Mouse (Mus musculus): ENCODE measurements at regions not wholly inside any gene's neighbourhood (a gene's known extent, or its start where the extent isn't known, plus 50 kb on each side); places are given as distances from the start of the nearest gene placed in this dataset.

GRCm38 (mm10) chr5:84810844-84811243 lies 393.7 kb upstream of the Epha5 start:
- no peaks in the 10 kb centered on the region for H3K4me1 ChIP-seq (ENCODE audit: control insufficient read depth, insufficient read depth, low read length)
- H3K27ac ChIP-seq (ENCODE audit: insufficient read depth, low read length) = no peak overlapping the region
- TF ChIP-seq CTCF (IDR thresholded peaks at IDR 0.05; ENCODE audit: borderline replicate concordance, insufficient read depth, low read depth, low read length) = no peak
- TF ChIP-seq POLR2A (IDR thresholded peaks at IDR 0.05; ENCODE audit: borderline replicate concordance, insufficient read depth, low read length) = no peak
- no peak for DNase-seq
- H3K4me3 ChIP-seq (replicated peaks; ENCODE audit: insufficient read depth, low read depth, low read length) = no peak overlapping the region
- no peaks in the 10 kb centered on the region for H3K27me3 ChIP-seq (ENCODE audit: control insufficient read depth, insufficient read depth, low read length)
- WGBS = 78% methylated on average over 3 of the region's 3 CpGs

- no peaks in the 10 kb centered on the region for H3K27me3 ChIP-seq (ENCODE audit: control insufficient read depth, insufficient read depth, low read length)
- no peaks in the 10 kb centered on the region for H3K4me1 ChIP-seq (ENCODE audit: control insufficient read depth, insufficient read depth, low read length)
- TF ChIP-seq CTCF (IDR thresholded peaks at IDR 0.05; ENCODE audit: borderline replicate concordance, insufficient read depth, low read depth, low read length) = no peak
- TF ChIP-seq POLR2A (IDR thresholded peaks at IDR 0.05; ENCODE audit: borderline replicate concordance, insufficient read depth, low read length) = no peak
- 12% methylated on average over 1 of the region's 1 CpGs for WGBS
- no peak overlapping the region for H3K4me3 ChIP-seq (replicated peaks; ENCODE audit: insufficient read depth, low read depth, low read length)
- H3K27ac ChIP-seq (ENCODE audit: insufficient read depth, low read length) = no peak overlapping the region
- no peak for DNase-seq
These were observed 345.4 kb upstream of the Epha5 start for GRCm38 (mm10) chr5:84762618-84763017.

GRCm38 (mm10) chr5:84752053-84752452 lies 334.9 kb upstream of the Epha5 start:
- peak in 1 of 2 experiments; percentile 75 for DNase-seq
- H3K27ac ChIP-seq (ENCODE audit: insufficient read depth, low read length) = no peak overlapping the region
- H3K27me3 ChIP-seq (ENCODE audit: control insufficient read depth, insufficient read depth, low read length) = no peaks in the 10 kb centered on the region
- H3K4me3 ChIP-seq (replicated peaks; ENCODE audit: insufficient read depth, low read depth, low read length) = no peak overlapping the region
- no peaks in the 10 kb centered on the region for H3K4me1 ChIP-seq (ENCODE audit: control insufficient read depth, insufficient read depth, low read length)
- no peak for TF ChIP-seq CTCF (IDR thresholded peaks at IDR 0.05; ENCODE audit: borderline replicate concordance, insufficient read depth, low read depth, low read length)
- TF ChIP-seq POLR2A (IDR thresholded peaks at IDR 0.05; ENCODE audit: borderline replicate concordance, insufficient read depth, low read length) = no peak

GRCm38 (mm10) chr5:84705436-84705835 lies 288.3 kb upstream of the Epha5 start:
- Histone ChIP-seq H3K4me3 (replicated peaks; ENCODE audit: insufficient read depth, low read depth, low read length) (no peak overlapping the region), H3K27me3 (ENCODE audit: control insufficient read depth, insufficient read depth, low read length) (no peaks in the 10 kb centered on the region), H3K27ac (ENCODE audit: insufficient read depth, low read length) (no peak overlapping the region), H3K4me1 (ENCODE audit: control insufficient read depth, insufficient read depth, low read length) (no peaks in the 10 kb centered on the region)
- 63% methylated on average over 2 of the region's 2 CpGs for WGBS
- no peak for DNase-seq
- no peak for TF ChIP-seq POLR2A (IDR thresholded peaks at IDR 0.05; ENCODE audit: borderline replicate concordance, insufficient read depth, low read length)
- TF ChIP-seq CTCF (IDR thresholded peaks at IDR 0.05; ENCODE audit: borderline replicate concordance, insufficient read depth, low read depth, low read length) = no peak

GRCm38 (mm10) chr5:84690334-84691258 lies 273.4 kb upstream of the Epha5 start:
- no peak for TF ChIP-seq CTCF (IDR thresholded peaks at IDR 0.05; ENCODE audit: borderline replicate concordance, insufficient read depth, low read depth, low read length)
- no peak for TF ChIP-seq POLR2A (IDR thresholded peaks at IDR 0.05; ENCODE audit: borderline replicate concordance, insufficient read depth, low read length)
- 79% methylated on average over 2 of the region's 2 CpGs for WGBS
- Histone ChIP-seq H3K27ac (ENCODE audit: insufficient read depth, low read length) (no peak overlapping the region), H3K4me1 (ENCODE audit: control insufficient read depth, insufficient read depth, low read length) (no peaks in the 10 kb centered on the region), H3K4me3 (replicated peaks; ENCODE audit: insufficient read depth, low read depth, low read length) (no peak overlapping the region), H3K27me3 (ENCODE audit: control insufficient read depth, insufficient read depth, low read length) (no peaks in the 10 kb centered on the region)
- DNase-seq = no peak

GRCm38 (mm10) chr5:84687534-84687933 lies 270.4 kb upstream of the Epha5 start:
- Histone ChIP-seq H3K4me1 (ENCODE audit: control insufficient read depth, insufficient read depth, low read length) (no peaks in the 10 kb centered on the region), H3K4me3 (replicated peaks; ENCODE audit: insufficient read depth, low read depth, low read length) (no peak overlapping the region), H3K27ac (ENCODE audit: insufficient read depth, low read length) (no peak overlapping the region), H3K27me3 (ENCODE audit: control insufficient read depth, insufficient read depth, low read length) (no peaks in the 10 kb centered on the region)
- no peak for TF ChIP-seq POLR2A (IDR thresholded peaks at IDR 0.05; ENCODE audit: borderline replicate concordance, insufficient read depth, low read length)
- TF ChIP-seq CTCF (IDR thresholded peaks at IDR 0.05; ENCODE audit: borderline replicate concordance, insufficient read depth, low read depth, low read length) = no peak
- no peak for DNase-seq

- no peaks in the 10 kb centered on the region for H3K4me1 ChIP-seq (ENCODE audit: control insufficient read depth, insufficient read depth, low read length)
- no peak overlapping the region for H3K4me3 ChIP-seq (replicated peaks; ENCODE audit: insufficient read depth, low read depth, low read length)
- no peak overlapping the region for H3K27ac ChIP-seq (ENCODE audit: insufficient read depth, low read length)
- no peak for DNase-seq
- no peak for TF ChIP-seq POLR2A (IDR thresholded peaks at IDR 0.05; ENCODE audit: borderline replicate concordance, insufficient read depth, low read length)
- no peak for TF ChIP-seq CTCF (IDR thresholded peaks at IDR 0.05; ENCODE audit: borderline replicate concordance, insufficient read depth, low read depth, low read length)
- no peaks in the 10 kb centered on the region for H3K27me3 ChIP-seq (ENCODE audit: control insufficient read depth, insufficient read depth, low read length)
These were observed 238.0 kb upstream of the Epha5 start for GRCm38 (mm10) chr5:84655171-84655570.

- no peak overlapping the region for H3K4me3 ChIP-seq (replicated peaks; ENCODE audit: insufficient read depth, low read depth, low read length)
- 98% methylated on average over 3 of the region's 3 CpGs for WGBS
- H3K27ac ChIP-seq (ENCODE audit: insufficient read depth, low read length) = no peak overlapping the region
- no peaks in the 10 kb centered on the region for H3K4me1 ChIP-seq (ENCODE audit: control insufficient read depth, insufficient read depth, low read length)
- H3K27me3 ChIP-seq (ENCODE audit: control insufficient read depth, insufficient read depth, low read length) = no peaks in the 10 kb centered on the region
- TF ChIP-seq CTCF (IDR thresholded peaks at IDR 0.05; ENCODE audit: borderline replicate concordance, insufficient read depth, low read depth, low read length) (no peak), POLR2A (IDR thresholded peaks at IDR 0.05; ENCODE audit: borderline replicate concordance, insufficient read depth, low read length) (no peak)
- DNase-seq = no peak
These were observed 218.3 kb upstream of the Epha5 start for GRCm38 (mm10) chr5:84635502-84635901.
